Mouse (Mus musculus): ENCODE data around the gene Tra2a.
"Not testable (repeated sequence)": the region's sequence is repeated elsewhere in the genome, so short reads cannot be mapped to it uniquely, and the experiment has no call there.

Tra2a gene

DNA sequence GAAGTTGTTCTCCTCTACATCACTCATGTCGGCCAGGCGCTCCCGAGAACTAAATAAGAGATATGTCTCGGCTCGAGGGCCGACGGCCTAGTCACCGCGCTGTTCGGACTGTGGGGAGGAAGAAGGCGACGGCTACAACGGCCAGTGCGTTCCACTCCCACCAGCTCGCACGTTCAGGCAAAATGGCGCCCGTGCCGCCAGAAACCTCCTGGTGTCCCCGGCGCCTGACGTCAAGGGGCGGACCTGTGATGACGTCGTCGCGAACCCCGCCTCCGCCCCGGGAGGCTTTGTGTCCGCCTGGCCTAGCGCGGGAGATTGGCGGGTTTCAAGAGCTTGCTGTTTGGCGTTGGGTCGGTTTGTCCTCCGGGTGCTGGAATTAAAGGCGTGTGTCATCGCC lies at the start of gene Tra2a:
Tra2a (minus strand) TSS at position 187 of the 397 bp plus-strand sequence.
- DNase-seq = peak; percentile 92 to 93

DNA sequence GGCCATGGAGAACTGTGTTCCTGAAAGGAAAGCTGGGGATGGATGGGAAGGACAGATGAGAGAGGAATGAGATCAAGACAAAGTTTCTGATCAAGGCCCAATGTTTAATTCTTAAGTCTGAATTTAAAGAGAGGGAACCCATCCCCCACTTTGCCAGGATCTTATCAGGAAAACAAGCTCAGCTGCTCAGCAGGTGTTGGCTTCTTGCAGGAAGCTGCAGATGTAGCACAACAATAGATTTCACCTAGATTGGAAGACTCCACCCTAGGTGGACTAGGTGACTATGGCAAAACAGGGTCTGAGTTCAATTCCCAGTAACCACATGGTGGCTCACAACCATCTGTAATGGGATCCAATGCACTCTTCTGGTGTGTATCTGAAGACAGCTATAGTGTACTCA lies 34.5 kb upstream of the Tra2a start:
- no peak for DNase-seq

DNA sequence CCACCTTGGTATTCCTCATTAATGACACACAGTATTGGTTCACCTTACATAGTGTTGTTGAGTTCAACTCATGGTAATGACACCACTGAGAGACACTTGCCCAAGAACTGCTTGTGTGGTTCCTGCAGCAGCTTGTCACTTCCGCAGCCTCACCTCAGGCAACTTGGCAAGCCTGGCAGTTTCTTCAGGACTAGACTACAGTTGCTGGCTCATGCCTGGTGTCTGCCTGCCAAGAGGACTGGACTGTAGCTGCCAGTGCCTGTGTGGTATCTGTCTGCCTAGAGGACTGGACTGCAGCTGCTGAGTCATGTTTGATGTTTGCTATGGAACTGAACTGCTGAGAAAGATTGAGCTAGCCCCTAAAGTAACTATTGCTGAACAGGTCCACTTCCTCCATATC lies 18.3 kb upstream of the Tra2a start:
- no peak for DNase-seq

DNA sequence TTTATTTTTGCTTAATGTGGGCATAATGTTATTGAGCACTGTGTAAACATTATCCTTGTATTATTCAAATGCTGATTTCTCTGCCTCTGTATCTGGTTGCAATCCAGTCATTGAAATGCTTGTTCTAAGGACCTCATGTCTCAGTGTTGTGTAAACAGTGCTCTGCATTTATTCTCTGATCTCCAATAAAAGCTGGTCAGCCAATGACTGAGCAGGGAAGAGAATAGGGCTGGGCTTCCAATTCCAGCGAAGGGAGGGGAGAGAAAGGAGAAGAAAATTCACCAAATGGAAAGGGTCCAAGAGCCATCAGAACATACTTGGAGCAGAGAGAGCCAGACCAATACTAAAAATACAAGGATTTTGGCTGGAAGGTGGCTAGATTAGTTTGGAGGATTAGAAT lies 17.1 kb upstream of the Tra2a start:
- DNase-seq = no peak

DNA sequence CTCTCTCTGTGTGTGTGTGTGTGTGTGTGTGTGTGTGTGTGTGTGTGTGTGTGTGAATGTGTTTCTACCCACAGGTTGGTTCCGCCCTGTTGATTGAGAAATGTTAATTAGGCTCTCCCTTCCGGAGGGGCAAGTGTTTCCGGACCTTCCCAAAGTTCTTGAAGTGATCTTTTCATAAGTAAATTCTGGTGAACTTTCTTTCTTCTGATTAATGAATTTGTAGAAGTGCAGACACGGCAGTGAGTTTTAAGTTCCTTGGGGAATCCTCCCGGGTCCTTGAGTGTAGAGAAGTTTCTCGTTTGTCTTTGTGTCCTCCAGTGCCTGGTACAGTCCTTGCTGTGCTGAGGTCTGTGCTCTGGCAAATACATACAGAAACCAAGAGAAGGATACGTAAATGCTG lies 11.5 kb upstream of the Tra2a start:
- no peak for DNase-seq

GRCm38 (mm10) chr6:49274416-49275091 lies 10.7 kb upstream of the Tra2a start:
- no peak for DNase-seq

- no peak for DNase-seq
Observed at GRCm38 (mm10) chr6:49273934-49274333, 10.1 kb upstream of the Tra2a start.

DNA sequence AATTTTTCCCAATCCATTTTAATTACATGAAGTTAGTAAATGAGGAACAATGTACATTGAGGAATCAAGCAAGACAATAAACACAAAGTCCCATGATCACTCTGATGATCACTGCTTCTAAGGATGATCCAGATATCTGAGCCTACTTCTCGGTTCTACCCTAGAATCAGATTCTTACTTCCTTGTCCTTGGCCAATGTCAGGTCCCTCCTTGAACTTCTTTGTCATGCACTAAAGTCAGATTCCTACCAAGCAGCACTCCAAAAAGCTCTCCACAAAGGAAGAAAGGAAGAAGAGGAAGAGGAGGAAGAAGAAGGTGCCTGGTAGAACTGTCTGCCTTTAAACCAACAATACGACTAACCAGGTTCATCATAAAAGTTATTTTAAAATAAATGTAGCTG lies 9.0 kb upstream of the Tra2a start:
- no peak for DNase-seq

DNA sequence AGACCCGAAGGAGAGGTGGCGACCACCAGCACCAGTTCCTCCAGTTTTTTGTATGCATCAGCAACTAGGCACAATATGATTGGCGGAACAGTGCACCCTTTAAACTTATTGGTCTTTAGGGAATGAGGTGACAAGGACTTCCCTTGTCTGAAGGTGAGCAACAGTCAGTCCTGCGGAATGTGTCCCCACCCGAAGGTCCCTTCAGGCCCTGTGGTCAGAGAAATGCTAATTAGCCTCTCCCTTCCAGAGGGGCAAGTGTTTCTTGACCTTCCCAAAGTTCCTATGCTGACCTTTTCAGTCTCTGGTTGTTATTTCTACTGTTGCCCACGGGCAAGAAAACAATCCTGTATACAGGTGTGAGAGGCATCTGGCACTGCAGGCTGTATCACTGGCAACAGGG lies 8.0 kb upstream of the Tra2a start:
- DNase-seq = no peak

DNA sequence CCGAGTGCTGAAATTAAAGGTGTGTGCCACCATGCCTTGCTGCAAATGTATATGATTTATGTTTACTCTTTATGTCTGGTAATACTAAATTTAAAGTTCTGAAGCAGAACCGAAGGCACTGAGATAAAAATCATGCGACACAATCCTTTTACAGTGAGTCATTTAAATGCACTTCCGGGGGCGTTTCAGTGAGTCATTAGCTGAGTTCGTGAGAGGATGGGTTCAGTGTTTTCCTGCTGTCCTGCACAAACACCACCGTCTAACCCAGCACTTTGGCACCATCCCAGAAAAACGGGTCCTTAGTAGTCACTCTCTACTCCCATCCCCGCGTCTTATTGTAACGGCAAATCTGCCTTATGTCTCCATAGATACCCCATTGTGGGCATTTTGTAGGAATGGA lies 6.1 kb upstream of the Tra2a start:
- DNase-seq = no peak

- DNase-seq = peak; percentile 23 to 47
Observed at GRCm38 (mm10) chr6:49269200-49269599, 5.4 kb upstream of the Tra2a start.

DNA sequence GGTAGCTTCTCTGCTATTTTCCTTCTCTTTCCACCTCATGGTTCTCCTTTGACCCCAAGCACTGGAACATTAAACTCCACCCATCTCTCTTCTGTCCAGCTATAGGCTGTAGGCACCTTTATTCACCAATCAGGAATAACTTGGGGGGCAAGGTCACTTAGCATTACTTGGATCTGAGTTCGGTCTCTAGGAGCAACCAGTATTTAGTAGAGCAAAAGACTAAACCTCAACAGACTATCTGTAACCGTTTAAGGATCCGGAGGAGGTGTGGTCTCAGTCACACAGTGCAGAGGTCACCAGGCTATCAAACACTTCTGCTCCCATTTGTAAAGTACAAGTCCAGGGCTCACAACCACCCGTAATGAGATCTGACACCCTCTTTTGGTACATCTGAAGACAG lies 3.9 kb upstream of the Tra2a start:
- no peak for DNase-seq

DNA sequence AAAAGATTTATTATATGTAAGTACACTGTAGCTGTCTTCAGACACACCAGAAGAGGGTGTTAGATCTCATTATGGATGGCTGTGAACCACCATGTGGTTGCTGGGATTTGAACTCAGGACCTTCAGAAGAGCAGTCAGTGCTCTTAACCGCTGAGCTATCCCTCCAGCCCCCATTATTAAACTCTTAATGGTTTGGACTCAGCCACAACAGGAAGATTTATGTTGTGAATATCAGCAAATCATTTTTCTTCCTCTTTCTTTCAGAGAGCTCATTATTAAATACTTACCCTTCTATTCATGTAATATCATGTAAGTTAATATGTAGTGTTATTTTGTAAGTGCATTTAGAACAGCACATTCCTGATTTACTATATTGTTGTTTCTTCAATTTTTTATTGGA lies 1.4 kb upstream of the Tra2a start:
- DNase-seq = not testable (repeated sequence)

- not testable (repeated sequence) for DNase-seq
Observed at GRCm38 (mm10) chr6:49264446-49264845, 613 bp upstream of the Tra2a start.

DNA sequence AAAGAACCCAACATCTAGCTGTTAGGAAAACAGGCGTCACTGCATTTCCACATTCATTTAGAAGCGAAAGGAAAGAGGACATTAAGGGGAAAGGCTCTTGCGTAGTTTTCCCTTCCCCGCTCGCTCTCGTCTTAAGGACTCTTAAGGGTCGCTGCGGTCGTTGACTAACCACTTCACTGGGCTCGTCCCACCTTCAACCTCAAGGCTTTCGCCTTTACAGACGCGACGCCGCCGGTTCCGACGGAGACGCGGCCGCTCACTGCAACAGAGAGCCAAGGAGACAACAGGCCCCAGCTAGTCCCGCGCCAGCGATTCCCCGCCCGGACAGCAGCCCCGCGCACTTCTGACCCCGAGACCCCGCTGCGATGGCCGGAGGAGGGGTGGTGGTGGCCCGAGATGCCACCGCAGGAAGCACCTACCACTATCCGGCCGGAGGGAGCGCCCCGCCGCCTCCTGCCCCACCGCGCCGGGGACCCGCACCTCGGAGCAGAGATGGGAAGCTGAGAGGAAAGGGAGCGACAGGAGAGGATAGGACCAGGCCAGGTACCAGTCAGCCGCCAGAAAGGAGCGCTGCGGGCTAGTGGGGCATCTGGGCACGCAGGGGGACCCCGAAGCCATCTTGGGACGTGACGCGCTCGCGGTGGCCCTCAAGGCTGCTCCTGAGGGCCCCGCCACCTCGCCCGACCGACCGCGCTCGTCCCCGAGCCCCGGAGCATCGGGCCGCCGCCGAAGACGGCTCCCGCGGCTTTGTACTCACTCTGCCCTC lies 569 bp downstream of the Tra2a start:
- DNase-seq = peak; percentile 41 to 59

- no peak for DNase-seq
Observed at GRCm38 (mm10) chr6:49262421-49262820, 1.4 kb downstream of the Tra2a start.

DNA sequence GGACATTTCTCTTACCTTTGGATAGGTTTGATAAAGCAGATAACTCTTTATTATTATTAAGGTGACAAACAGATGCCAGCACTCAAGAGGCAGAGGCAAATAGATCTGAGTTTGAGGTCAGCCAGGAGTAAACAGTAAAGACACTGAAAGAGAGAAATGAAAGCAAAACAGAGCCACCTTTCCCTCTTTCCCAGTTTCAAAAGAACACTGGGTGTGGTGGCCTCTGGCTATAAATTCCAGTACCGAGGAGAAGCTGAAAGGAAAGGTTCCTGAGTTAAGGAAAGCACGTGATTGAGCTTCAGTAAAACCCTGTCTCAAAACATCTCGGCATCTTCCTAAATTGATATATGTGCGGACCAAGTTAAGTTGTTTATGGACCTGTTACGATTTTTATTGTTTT lies 4.1 kb downstream of the Tra2a start:
- no peak for DNase-seq

- DNase-seq = no peak
Observed at GRCm38 (mm10) chr6:49257880-49258279, 6.0 kb downstream of the Tra2a start.

DNA sequence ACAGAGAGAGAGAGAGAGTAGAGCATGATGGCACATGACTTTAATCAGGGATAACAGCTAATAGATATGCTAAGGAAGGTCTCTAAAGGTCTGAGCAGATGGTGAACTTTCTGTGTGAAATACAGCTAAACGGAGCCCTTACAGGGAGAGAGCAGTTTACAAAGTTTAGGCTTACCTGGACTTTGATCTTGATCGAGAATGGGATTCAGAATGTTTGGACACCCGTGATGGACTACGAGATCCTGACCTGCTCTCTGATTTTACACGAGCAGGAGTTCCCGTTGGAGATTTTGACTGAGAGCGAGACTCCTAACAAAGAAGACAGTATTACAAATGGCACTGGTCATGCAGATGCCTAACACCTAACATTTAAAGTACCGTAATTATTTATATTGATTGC lies 11.6 kb downstream of the Tra2a start:
- no peak for DNase-seq

DNA sequence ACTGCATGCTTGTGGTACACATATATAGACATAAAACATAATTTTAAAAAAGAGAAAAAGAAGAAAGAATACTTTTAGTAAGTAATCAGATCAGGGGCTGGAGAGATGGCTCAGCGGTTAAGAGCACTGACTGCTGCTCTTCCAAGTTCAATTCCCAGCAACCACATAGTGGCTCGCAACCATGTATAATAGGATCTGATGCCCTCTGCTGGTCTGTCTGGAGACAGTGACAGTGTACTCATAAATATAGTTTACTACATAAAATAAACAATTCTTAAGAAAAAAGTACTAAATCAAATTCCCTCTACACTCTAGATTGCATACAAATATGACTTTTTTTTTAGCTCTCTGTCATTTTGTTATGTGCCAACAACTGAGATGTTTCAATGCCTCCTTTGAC lies 12.6 kb downstream of the Tra2a start:
- DNase-seq = no peak

DNA sequence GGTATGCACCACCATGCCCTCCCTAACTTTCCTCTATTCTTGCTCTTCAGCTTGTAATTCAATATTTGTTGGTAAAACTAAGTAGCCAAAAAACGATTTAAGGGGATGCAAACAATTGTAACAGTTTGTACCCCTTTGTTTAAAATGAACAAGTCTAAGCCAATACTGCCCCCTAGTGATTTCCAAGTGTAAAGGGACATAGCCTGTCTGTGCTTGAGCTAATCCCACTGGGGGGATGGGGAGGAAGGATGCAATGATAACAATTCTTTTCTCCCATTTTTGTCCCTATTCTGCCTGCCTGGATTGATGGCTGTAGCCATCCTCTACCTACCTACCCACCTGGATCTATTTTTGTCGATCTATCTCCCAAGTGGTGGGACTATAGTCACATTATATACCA lies 16.6 kb downstream of the Tra2a start:
- DNase-seq = no peak

DNA sequence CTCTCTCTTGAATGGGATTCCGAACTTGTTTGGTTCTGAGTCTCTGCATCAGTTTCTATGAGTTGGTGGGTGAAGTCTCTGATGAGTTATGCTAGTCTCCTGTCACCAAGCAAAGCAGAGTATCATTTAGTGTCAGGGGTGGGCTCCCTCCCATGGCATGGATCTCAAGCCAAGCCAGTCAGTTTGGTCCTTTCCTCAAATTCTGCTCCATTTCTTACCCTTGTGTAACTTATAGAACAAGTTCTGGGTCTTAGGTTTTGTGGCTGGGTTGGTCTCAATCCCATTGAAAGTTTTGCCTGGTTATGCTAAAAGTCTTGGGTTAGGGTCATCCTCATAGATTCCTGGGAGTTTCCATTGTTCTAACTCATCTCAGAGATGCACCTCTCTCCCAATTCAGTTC lies 21.5 kb downstream of the Tra2a start:
- DNase-seq = no peak

GRCm38 (mm10) chr6:49241562-49241961 lies 22.3 kb downstream of the Tra2a start:
- no peak for DNase-seq

DNA sequence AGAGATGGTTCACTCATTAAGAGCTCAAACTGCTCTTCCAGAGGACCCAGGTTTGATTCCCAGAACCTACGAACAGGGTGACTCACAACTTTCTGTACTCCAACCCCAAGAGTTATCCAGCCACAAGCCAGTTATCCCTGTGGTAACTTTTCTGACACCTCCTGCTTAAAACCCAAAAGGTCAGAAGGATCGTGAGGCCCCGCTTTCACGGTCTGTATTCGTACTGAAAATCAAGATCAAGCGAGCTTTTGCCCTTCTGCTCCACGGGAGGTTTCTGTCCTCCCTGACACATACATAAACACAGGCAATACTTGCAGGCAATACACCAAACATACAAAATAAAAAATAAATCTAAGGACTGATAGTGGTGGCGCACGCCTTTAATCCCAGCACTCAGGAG lies 27.5 kb downstream of the Tra2a start:
- peak; percentile 98 to 100 for DNase-seq

GRCm38 (mm10) chr6:49233356-49233755 lies 30.5 kb downstream of the Tra2a start:
- DNase-seq = no peak
